Mouse (Mus musculus): Measurements from ENCODE around the gene Ankrd17.

DNA sequence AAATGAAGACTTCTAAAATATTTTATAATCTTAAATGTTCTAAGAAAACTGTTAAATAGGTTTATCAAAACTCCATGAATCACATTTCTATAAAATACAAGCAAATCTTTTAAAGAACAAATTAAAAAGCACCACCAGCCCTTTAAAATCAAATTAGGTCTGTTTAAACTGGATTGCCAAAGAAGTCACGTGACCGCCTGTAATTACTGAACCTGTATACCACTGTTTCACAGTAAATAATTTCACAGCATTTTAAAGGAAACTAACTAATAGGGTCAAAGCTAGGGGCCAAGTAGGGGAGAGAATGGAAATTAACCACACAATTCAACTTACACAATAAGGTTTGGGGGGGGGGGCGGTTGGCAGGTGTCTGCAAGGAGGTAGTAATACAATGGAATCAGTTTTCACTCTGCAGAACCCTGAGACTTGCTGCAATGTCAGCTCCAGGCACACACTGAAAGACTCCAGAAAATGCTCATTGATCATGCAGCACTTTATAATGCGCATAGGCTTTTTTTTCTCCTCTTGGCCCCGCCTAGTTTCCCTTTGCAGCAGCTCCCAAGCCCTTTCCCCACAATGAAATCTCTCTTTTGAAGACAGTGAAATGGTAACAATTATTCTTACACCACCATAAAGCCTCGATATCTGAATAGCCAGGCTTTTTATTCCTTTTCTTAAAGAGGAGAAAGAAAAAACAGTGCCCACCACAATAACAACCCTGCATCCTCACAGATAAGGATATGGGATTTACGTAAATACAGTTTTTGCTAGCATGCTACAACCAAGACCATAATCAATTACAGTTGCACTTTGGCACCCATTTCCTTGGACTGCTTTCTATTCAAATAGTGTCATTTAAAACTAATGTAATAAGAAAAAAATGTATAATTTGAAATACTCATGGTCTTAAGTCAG, 27.9 kb downstream of the Ankrd17 start:
- TF ChIP-seq TAL1 (IDR thresholded peaks at IDR 0.05; ENCODE audit: low read length) (no peak), GATA1 (IDR thresholded peaks at IDR 0.05; ENCODE audit: low read length) (no peak)

Data from erythroblast, embryonic 14.5 days (primary cell).